Mouse (Mus musculus) embryonic fibroblast, embryonic 13.5 days (primary cell): ENCODE measurements around the gene Zbtb38. TPM values are rescaled to one million over a fixed set of nuclear protein-coding genes. Genes with fewer than 3 reads are reported as not detected.
"Not testable (repeated sequence)": the region's sequence is repeated elsewhere in the genome, so short reads cannot be mapped to it uniquely, and the experiment has no call there.

ENCODE experiments used
- H3K27ac ChIP-seq: 2 replicates; pipeline ENCODE4 v1.5.1; 2012; ENCODE audit warnings: low read length, control low read depth, inconsistent platforms; ENCODE audit not compliant: insufficient read depth
- H3K4me1 ChIP-seq: 2 replicates; pipeline ENCODE4 v1.6.1; 2011; ENCODE audit warnings: low read length; ENCODE audit not compliant: control insufficient read depth, insufficient read depth
- H3K4me3 ChIP-seq: 2 replicates; pipeline ENCODE4 v1.5.1; 2011; ENCODE audit warnings: mild to moderate bottlenecking, control low read depth, low read length; ENCODE audit not compliant: insufficient read depth
- CTCF ChIP-seq: IDR thresholded peaks from 2 replicates; pipeline ENCODE4 v1.5.1; 2011; ENCODE audit warnings: mild to moderate bottlenecking, control low read depth, low read length, moderate library complexity, borderline replicate concordance; ENCODE audit not compliant: insufficient read depth
- POLR2A ChIP-seq: IDR thresholded peaks from 2 replicates; pipeline ENCODE4 v1.6.1; 2011; ENCODE audit warnings: low read depth, mild to moderate bottlenecking, control low read depth, low read length, moderate library complexity
- polyA plus RNA-seq: library from polyadenylated mRNA; stranded (reverse); fragments of >200 nt; gene quantifications from 2 replicates; pipeline ENCODE4 v1.2.4, GENCODE M21; 2011; ENCODE audit warnings: low read depth; ENCODE audit not compliant: missing spikeins, insufficient read length

The Zbtb38 gene
- polyA plus RNA-seq, 1 experiment = 33.6 TPM

- TF ChIP-seq POLR2A (no peak), CTCF (no peak)
- Histone ChIP-seq H3K4me1 (peaks cover 3% of the 10 kb centered on the region; the same call in 1 of the 2 replicates), H3K4me3 (no peak overlapping the region), H3K27ac (no peak overlapping the region)
Measured at GRCm38 (mm10) chr9:96687591-96688186, 64.9 kb downstream of the Zbtb38 start.

- TF ChIP-seq CTCF (no peak), POLR2A (no peak)
- no peak overlapping the region for H3K27ac ChIP-seq
- H3K4me3 ChIP-seq = no peak overlapping the region
- peaks cover 3% of the 10 kb centered on the region; the same call in 1 of the 2 replicates for H3K4me1 ChIP-seq
Measured at GRCm38 (mm10) chr9:96685600-96686084, 67.0 kb downstream of the Zbtb38 start.

GRCm38 (mm10) chr9:96684866-96685599 lies 67.6 kb downstream of the Zbtb38 start:
- TF ChIP-seq CTCF (no peak), POLR2A (no peak)
- no peak overlapping the region for H3K27ac ChIP-seq
- H3K4me1 ChIP-seq = peaks cover 3% of the 10 kb centered on the region; the same call in 1 of the 2 replicates
- H3K4me3 ChIP-seq = no peak overlapping the region

- no peak for TF ChIP-seq POLR2A
- TF ChIP-seq CTCF = no peak
- Histone ChIP-seq H3K4me3 (no peak overlapping the region), H3K4me1 (peaks cover 3% of the 10 kb centered on the region; the same call in 1 of the 2 replicates), H3K27ac (no peak overlapping the region)
Measured at GRCm38 (mm10) chr9:96684165-96684792, 68.4 kb downstream of the Zbtb38 start.

GRCm38 (mm10) chr9:96678611-96679010 lies 74.0 kb downstream of the Zbtb38 start:
- Histone ChIP-seq H3K27ac (no peak overlapping the region), H3K4me1 (no peaks in the 10 kb centered on the region), H3K4me3 (no peak overlapping the region)
- TF ChIP-seq CTCF = no peak
- TF ChIP-seq POLR2A = no peak

GRCm38 (mm10) chr9:96677711-96678110 lies 74.9 kb downstream of the Zbtb38 start:
- H3K4me3 ChIP-seq, H3K27ac ChIP-seq: not testable (repeated sequence)

GRCm38 (mm10) chr9:96676671-96677070 lies 76.0 kb downstream of the Zbtb38 start:
- no peak overlapping the region for H3K4me3 ChIP-seq
- no peaks in the 10 kb centered on the region for H3K4me1 ChIP-seq
- no peak overlapping the region for H3K27ac ChIP-seq
- no peak for TF ChIP-seq POLR2A
- no peak for TF ChIP-seq CTCF

More at GRCm38 (mm10) chr9:96677711-96678110, 74.9 kb downstream of the Zbtb38 start:
- H3K4me1 ChIP-seq = not testable (repeated sequence)

- no peaks in the 10 kb centered on the region for H3K4me1 ChIP-seq
- no peak overlapping the region for H3K4me3 ChIP-seq
- no peak for TF ChIP-seq CTCF
- no peak for TF ChIP-seq POLR2A
- no peak overlapping the region for H3K27ac ChIP-seq
Measured at GRCm38 (mm10) chr9:96675763-96676640, 76.6 kb downstream of the Zbtb38 start.

GRCm38 (mm10) chr9:96675071-96675762 lies 77.4 kb downstream of the Zbtb38 start:
- TF ChIP-seq POLR2A (no peak), CTCF (peak; percentile 69; the same call in 1 of the 2 replicates)
- Histone ChIP-seq H3K4me1 (no peaks in the 10 kb centered on the region), H3K4me3 (no peak overlapping the region), H3K27ac (no peak overlapping the region)
